Mouse (Mus musculus): Measurements from ENCODE around the gene Cactin.

Gene Cactin

DNA sequence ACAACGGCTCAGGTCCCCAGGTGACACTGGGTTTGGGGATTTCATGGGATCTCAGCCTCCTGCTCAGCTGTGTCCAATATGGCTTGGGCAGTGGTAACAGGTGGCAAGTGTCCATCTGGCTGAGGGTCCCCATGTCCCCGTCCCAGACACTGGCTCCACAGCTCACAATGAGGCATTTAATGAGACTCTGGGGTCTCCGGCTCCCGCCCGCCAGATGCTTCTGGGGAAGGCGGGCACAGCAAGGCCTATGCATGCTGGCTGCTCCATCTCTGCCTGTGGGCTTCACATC, 46.2 kb downstream of the Cactin start:
- no peak for DNase-seq (ENCODE audit: low read depth, low spot score)
- Histone ChIP-seq H3K36me3 (ENCODE audit: control insufficient read depth, insufficient read depth, low read length, poor library complexity, severe bottlenecking) (peaks cover 7% of the 10 kb centered on the region), H3K27me3 (ENCODE audit: control insufficient read depth, insufficient read depth, low read length, poor library complexity, severe bottlenecking) (no peaks in the 10 kb centered on the region)

DNA sequence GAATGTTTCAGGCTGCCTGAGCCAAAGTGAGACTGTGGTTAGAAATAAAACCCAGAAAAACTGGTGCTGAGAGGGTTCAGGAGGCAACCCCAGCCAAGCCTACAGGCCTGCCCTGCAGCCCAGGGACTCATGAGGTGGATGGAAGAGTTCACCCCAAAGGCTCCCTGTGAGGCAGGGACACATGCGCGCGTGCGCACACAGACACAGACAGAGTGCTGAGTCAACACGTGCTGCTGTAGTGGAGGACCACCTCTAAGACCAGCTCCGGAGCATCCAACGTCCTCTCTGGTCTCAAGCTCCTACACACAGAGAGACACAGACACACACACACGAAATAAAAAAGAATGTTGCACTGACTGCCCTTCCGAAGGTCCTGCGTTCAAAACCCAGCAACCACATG, 54.4 kb downstream of the Cactin start:
- no peaks in the 10 kb centered on the region for H3K27me3 ChIP-seq (ENCODE audit: control insufficient read depth, insufficient read depth, low read length, poor library complexity, severe bottlenecking)
- peaks cover 2% of the 10 kb centered on the region; the same call in 1 of the 2 replicates for H3K36me3 ChIP-seq (ENCODE audit: control insufficient read depth, insufficient read depth, low read length, poor library complexity, severe bottlenecking)
- no peak for DNase-seq (ENCODE audit: low read depth, low spot score)
